Mouse (Mus musculus) left cerebral cortex, adult 6 months (tissue): Measurements from ENCODE around the gene Cckar. TPM values are rescaled to one million over a fixed set of nuclear protein-coding genes. Genes with fewer than 3 reads are reported as not detected.

ENCODE experiments used
- long read RNA-seq, 2 experiments: library from polyadenylated mRNA; unstranded; transcript quantifications; one replicate each; pipeline ENCODE4 v2.0.0; 2019 to 2020
- polyA plus RNA-seq: library from polyadenylated mRNA; unstranded; fragments of <200 nt; fragmentation: Nextera tagmentation; gene quantifications from 2 replicates; pipeline ENCODE4 v1.2.3, GENCODE M21; 2021

Gene Cckar
- polyA plus RNA-seq, result 0.12 TPM in 1 of 2 replicates, not detected in the other
- long read RNA-seq, experiment 1, result 0 reads
- long read RNA-seq, experiment 2, result 0 reads

GRCm38 (mm10) chr5:53707235-53708177, at the start of gene Cckar:
Gene Cckar (minus strand): TSS chr5:53707705.

Other genes starting within 250 kb of the Cckar start
- 6.7 and 9.7 TPM in 2 replicates for gene Rbpj, start 241.6 kb downstream of the Cckar start, polyA plus RNA-seq
- gene Tbc1d19, start 101.9 kb upstream of the Cckar start, polyA plus RNA-seq, result 20.2 and 25.9 TPM in 2 replicates